Mouse (Mus musculus): ENCODE measurements around the gene Capn2. TPM values are rescaled to one million over a fixed set of nuclear protein-coding genes. Genes with fewer than 3 reads are reported as not detected.

The Capn2 gene
- total and polyA plus RNA-seq, 3 experiments = 28.0 to 65.3 (median 63.9) TPM

DNA sequence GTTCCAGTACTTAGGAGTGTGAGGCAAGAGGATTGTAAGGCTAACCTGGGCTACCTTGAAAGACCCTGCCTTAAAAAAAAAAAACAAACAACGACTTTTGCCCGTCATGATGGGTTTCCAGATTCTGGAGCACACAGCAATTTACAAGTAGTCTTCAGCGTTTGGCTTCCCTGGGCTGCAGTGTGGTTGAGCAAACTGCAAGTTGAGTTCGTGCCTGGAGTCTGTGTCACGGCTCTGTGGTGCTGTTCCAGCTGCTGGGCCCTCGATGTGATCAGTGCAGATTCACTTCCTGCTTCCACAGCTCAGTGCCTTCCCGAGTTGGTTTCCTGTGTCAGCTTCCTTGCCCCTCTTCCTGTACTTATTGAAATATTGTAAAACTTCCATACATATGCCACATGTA, 56.1 kb downstream of the Capn2 start:
- no peaks in the 10 kb centered on the region for H3K27me3 ChIP-seq (ENCODE audit: control insufficient read depth, insufficient read depth, low read length)
- TF ChIP-seq EP300 (IDR thresholded peaks at IDR 0.05; ENCODE audit: insufficient read depth, low read depth, low read length) (no peak), CTCF (IDR thresholded peaks at IDR 0.05) (no peak), POLR2A (IDR thresholded peaks at IDR 0.05; ENCODE audit: insufficient read depth, low read depth, low read length) (no peak)
- DNase-seq = peak in 1 of 2 experiments; percentile 56
- peaks cover 3% of the 10 kb centered on the region; the same call in 1 of the 2 replicates for H3K36me3 ChIP-seq (ENCODE audit: control insufficient read depth, insufficient read depth, low read length)
- peak overlapping the region; percentile 15 for H3K27ac ChIP-seq
- peaks cover 2% of the 10 kb centered on the region for H3K4me1 ChIP-seq (ENCODE audit: control insufficient read depth, insufficient read depth, low read length)
- 33% methylated on average over 7 of the region's 7 CpGs for WGBS
- intact Hi-C loops (cut with DNase I) = no loop called here
- H3K79me2 ChIP-seq (replicated peaks; ENCODE audit: control insufficient read depth, insufficient read depth, low read length) = no peaks in the 10 kb centered on the region
- no peak overlapping the region for H3K4me3 ChIP-seq
- H3K9ac ChIP-seq (ENCODE audit: low read depth, low read length) = no peak overlapping the region

DNA sequence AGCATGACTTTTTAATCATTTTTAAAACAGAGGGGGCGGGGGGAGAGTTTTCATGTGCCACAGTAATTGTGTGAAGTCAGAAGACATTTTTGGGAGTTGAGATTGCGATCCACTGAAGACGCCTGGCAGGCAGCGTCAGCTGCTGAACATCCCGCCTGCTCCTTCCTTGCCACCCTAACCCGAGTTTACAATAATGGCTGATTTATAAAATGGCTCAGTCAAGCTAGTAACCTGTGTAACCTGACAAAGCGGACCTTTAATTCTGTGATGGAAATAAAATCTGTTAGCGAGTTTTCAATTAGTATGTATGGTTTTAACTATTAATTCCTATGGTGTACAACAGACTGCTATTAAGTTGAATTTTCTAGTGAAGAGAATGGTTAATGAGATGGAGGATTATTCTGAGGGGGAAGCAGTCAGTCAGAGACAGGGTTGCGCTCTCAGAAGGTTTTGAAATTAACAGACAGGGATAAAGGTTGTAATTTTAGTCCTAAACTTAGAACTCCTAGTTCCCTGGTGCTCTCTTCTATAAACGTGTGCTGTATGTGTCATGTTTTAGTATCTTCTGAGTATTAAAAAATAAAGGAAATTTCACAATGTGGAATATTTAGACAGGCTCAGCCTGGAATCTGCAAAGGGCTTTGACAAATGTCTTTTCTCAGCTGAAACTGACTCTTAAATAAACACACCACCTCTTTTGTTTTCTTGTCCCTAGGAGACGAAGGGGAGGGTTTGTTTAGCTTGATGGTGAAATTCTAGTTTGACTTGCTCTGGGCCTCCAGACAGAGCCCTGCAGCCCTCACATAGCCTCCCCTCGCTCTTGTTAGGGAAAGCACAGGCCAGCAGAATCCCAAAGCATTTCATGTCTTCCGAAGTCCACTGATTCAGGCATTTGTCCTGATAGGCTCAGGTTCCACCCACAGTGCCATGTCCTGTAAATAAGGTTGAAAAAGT, 56.8 kb downstream of the Capn2 start:
- Histone ChIP-seq H3K36me3 (ENCODE audit: control insufficient read depth, insufficient read depth, low read length) (peaks cover 3% of the 10 kb centered on the region; the same call in 1 of the 2 replicates), H3K9ac (ENCODE audit: low read depth, low read length) (no peak overlapping the region), H3K27ac (peak overlapping the region; percentile 15), H3K27me3 (ENCODE audit: control insufficient read depth, insufficient read depth, low read length) (no peaks in the 10 kb centered on the region), H3K4me3 (no peak overlapping the region), H3K4me1 (ENCODE audit: control insufficient read depth, insufficient read depth, low read length) (peaks cover 2% of the 10 kb centered on the region), H3K79me2 (replicated peaks; ENCODE audit: control insufficient read depth, insufficient read depth, low read length) (no peaks in the 10 kb centered on the region)
- no peak for DNase-seq
- no peak for TF ChIP-seq EP300 (IDR thresholded peaks at IDR 0.05; ENCODE audit: insufficient read depth, low read depth, low read length)
- TF ChIP-seq CTCF (IDR thresholded peaks at IDR 0.05) = no peak
- no peak for TF ChIP-seq POLR2A (IDR thresholded peaks at IDR 0.05; ENCODE audit: insufficient read depth, low read depth, low read length)
- WGBS = 82% methylated on average over 13 of the region's 13 CpGs
- intact Hi-C loops (cut with DNase I) = no loop called here

DNA sequence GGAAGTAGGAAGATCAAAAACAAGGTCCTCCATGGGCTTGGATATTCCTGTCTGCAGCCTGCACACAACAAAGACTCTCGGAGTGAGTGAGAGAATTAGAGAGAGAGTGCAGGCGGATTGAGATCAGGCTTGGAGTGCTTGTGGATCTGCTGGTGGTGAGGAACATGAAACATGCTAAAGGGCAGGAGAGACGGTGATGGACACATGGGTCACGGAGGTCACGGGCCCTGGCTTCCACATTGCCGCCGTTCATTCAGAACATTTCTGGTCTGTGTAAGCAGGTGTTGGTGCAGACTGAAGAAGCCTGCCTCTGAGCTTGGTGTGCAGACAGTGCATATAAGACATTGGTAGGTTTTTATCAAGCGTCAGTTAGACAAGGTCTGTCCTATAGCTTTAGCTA, 58.0 kb downstream of the Capn2 start:
- TF ChIP-seq CTCF (IDR thresholded peaks at IDR 0.05) (no peak), POLR2A (IDR thresholded peaks at IDR 0.05; ENCODE audit: insufficient read depth, low read depth, low read length) (no peak), EP300 (IDR thresholded peaks at IDR 0.05; ENCODE audit: insufficient read depth, low read depth, low read length) (no peak)
- Histone ChIP-seq H3K36me3 (ENCODE audit: control insufficient read depth, insufficient read depth, low read length) (peaks cover 5% of the 10 kb centered on the region; the same call in 1 of the 2 replicates), H3K9ac (ENCODE audit: low read depth, low read length) (no peak overlapping the region), H3K27me3 (ENCODE audit: control insufficient read depth, insufficient read depth, low read length) (no peaks in the 10 kb centered on the region), H3K4me1 (ENCODE audit: control insufficient read depth, insufficient read depth, low read length) (peaks cover 3% of the 10 kb centered on the region), H3K79me2 (replicated peaks; ENCODE audit: control insufficient read depth, insufficient read depth, low read length) (no peaks in the 10 kb centered on the region), H3K4me3 (no peak overlapping the region), H3K27ac (no peak overlapping the region)
- DNase-seq = no peak
- WGBS = 93% methylated on average over 8 of the region's 8 CpGs
- intact Hi-C loops (cut with DNase I) = no loop called here

- TF ChIP-seq EP300 (IDR thresholded peaks at IDR 0.05; ENCODE audit: insufficient read depth, low read depth, low read length) (no peak), CTCF (IDR thresholded peaks at IDR 0.05) (no peak), POLR2A (IDR thresholded peaks at IDR 0.05; ENCODE audit: insufficient read depth, low read depth, low read length) (no peak)
- H3K36me3 ChIP-seq (ENCODE audit: control insufficient read depth, insufficient read depth, low read length) = peaks cover 5% of the 10 kb centered on the region; the same call in 1 of the 2 replicates
- H3K27me3 ChIP-seq (ENCODE audit: control insufficient read depth, insufficient read depth, low read length) = no peaks in the 10 kb centered on the region
- no peak overlapping the region for H3K27ac ChIP-seq
- no peak for DNase-seq
- WGBS = 89% methylated on average over 19 of the region's 19 CpGs
- H3K4me1 ChIP-seq (ENCODE audit: control insufficient read depth, insufficient read depth, low read length) = peaks cover 4% of the 10 kb centered on the region
- no peaks in the 10 kb centered on the region for H3K79me2 ChIP-seq (replicated peaks; ENCODE audit: control insufficient read depth, insufficient read depth, low read length)
- intact Hi-C loops (cut with DNase I) = no loop called here
- no peak overlapping the region for H3K4me3 ChIP-seq
- no peak overlapping the region for H3K9ac ChIP-seq (ENCODE audit: low read depth, low read length)
These were observed 58.9 kb downstream of the Capn2 start for GRCm38 (mm10) chr1:182458556-182458955.

GRCm38 (mm10) chr1:182455080-182455479, 62.3 kb downstream of the Capn2 start:
- DNase-seq = no peak
- WGBS = 89% methylated on average over 2 of the region's 2 CpGs
- Histone ChIP-seq H3K9ac (ENCODE audit: low read depth, low read length) (no peak overlapping the region), H3K4me1 (ENCODE audit: control insufficient read depth, insufficient read depth, low read length) (peaks cover 2% of the 10 kb centered on the region), H3K27ac (no peak overlapping the region), H3K4me3 (no peak overlapping the region), H3K36me3 (ENCODE audit: control insufficient read depth, insufficient read depth, low read length) (peaks cover 5% of the 10 kb centered on the region), H3K79me2 (replicated peaks; ENCODE audit: control insufficient read depth, insufficient read depth, low read length) (no peaks in the 10 kb centered on the region), H3K27me3 (ENCODE audit: control insufficient read depth, insufficient read depth, low read length) (no peaks in the 10 kb centered on the region)
- intact Hi-C loops (cut with DNase I) = no loop called here
- TF ChIP-seq EP300 (IDR thresholded peaks at IDR 0.05; ENCODE audit: insufficient read depth, low read depth, low read length) = no peak
- no peak for TF ChIP-seq CTCF (IDR thresholded peaks at IDR 0.05)
- no peak for TF ChIP-seq POLR2A (IDR thresholded peaks at IDR 0.05; ENCODE audit: insufficient read depth, low read depth, low read length)

GRCm38 (mm10) chr1:182452473-182452872, 64.9 kb downstream of the Capn2 start:
- Histone ChIP-seq H3K4me1 (ENCODE audit: control insufficient read depth, insufficient read depth, low read length) (peaks cover 2% of the 10 kb centered on the region), H3K4me3 (no peak overlapping the region), H3K9ac (ENCODE audit: low read depth, low read length) (no peak overlapping the region), H3K79me2 (replicated peaks; ENCODE audit: control insufficient read depth, insufficient read depth, low read length) (no peaks in the 10 kb centered on the region), H3K27me3 (ENCODE audit: control insufficient read depth, insufficient read depth, low read length) (no peaks in the 10 kb centered on the region), H3K27ac (no peak overlapping the region), H3K36me3 (ENCODE audit: control insufficient read depth, insufficient read depth, low read length) (peaks cover 5% of the 10 kb centered on the region)
- WGBS = 75% methylated on average over 4 of the region's 4 CpGs
- intact Hi-C loops (cut with DNase I) = no loop called here
- TF ChIP-seq EP300 (IDR thresholded peaks at IDR 0.05; ENCODE audit: insufficient read depth, low read depth, low read length) (no peak), CTCF (IDR thresholded peaks at IDR 0.05) (no peak), POLR2A (IDR thresholded peaks at IDR 0.05; ENCODE audit: insufficient read depth, low read depth, low read length) (no peak)
- no peak for DNase-seq
